Mouse (Mus musculus): ENCODE results near the gene Ccdc39. TPM values are rescaled to one million over a fixed set of nuclear protein-coding genes. Genes with fewer than 3 reads are reported as not detected.

Ccdc39 gene
- total and polyA plus RNA-seq, 3 experiments, result 0.96 to 6.1 TPM; not detected in 1

DNA sequence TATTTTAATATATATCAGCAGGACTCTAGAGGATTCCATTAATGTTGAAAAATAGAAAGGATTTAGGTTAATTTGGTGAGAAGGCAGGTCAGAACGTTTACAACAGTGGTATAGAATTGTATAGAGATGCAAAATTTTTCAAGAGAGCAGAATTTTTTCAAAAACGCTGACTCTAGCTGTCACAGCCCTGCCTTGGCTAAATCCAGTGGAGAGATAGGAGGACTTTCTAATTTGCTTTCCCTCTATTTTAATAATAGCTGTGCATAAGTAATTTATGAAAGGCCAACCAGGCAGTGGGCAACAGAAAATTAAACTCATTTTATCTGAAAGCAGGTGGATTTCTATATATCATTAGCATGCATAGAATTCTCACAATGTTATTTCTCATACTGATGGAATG lies 38.6 kb upstream of the Ccdc39 start:
- H3K27me3 ChIP-seq (ENCODE audit: control insufficient read depth in 1 of 2, insufficient read depth in 2 of 2, low read length in 2 of 2), result no peaks in the 10 kb centered on the region
- DNase-seq (ENCODE audit: low read depth, low spot score), result no peak
- no peaks in the 10 kb centered on the region for H3K4me1 ChIP-seq (ENCODE audit: control insufficient read depth in 1 of 2, insufficient read depth in 2 of 2, low read length in 2 of 2)
- no peaks in the 10 kb centered on the region for H3K9me3 ChIP-seq (replicated peaks; ENCODE audit: insufficient read depth, low read length)
- H3K9ac ChIP-seq (ENCODE audit: control insufficient read depth, low read depth, low read length, poor library complexity, severe bottlenecking), result no peak overlapping the region
- no peak overlapping the region for H3K27ac ChIP-seq (ENCODE audit: control insufficient read depth, low read depth, low read length)
- no peak overlapping the region for H3K4me3 ChIP-seq (ENCODE audit: control insufficient read depth in 1 of 2, insufficient read depth in 1 of 2, low read depth in 2 of 2, low read length in 2 of 2)
- TF ChIP-seq POLR2AphosphoS2 (IDR thresholded peaks at IDR 0.05; ENCODE audit: low read length) (no peak), RCOR1 (IDR thresholded peaks at IDR 0.05; ENCODE audit: low read depth, low read length) (no peak), CHD2 (IDR thresholded peaks at IDR 0.05; ENCODE audit: low read length) (no peak), TAL1 (IDR thresholded peaks at IDR 0.05; ENCODE audit: low read length) (no peak), BHLHE40 (IDR thresholded peaks at IDR 0.05; ENCODE audit: borderline replicate concordance, low read depth, low read length) (no peak), CHD1 (IDR thresholded peaks at IDR 0.05; ENCODE audit: low read depth, low read length) (no peak), ETS1 (IDR thresholded peaks at IDR 0.05; ENCODE audit: low read depth, low read length) (no peak), MAX (IDR thresholded peaks at IDR 0.05; ENCODE audit: low read length) (no peak), ZNF384 (IDR thresholded peaks at IDR 0.05; ENCODE audit: low read depth, low read length) (no peak), NELFE (IDR thresholded peaks at IDR 0.05; ENCODE audit: low read depth, low read length) (no peak), ELF1 (IDR thresholded peaks at IDR 0.05; ENCODE audit: low read depth, low read length) (no peak), ZMIZ1 (IDR thresholded peaks at IDR 0.05; ENCODE audit: low read depth, low read length) (no peak), MYC (IDR thresholded peaks at IDR 0.05; ENCODE audit: low read depth, low read length) (no peak), KAT2A (conservative IDR thresholded peaks at IDR 0.05; ENCODE audit: low read depth, low read length) (no peak), GABPA (IDR thresholded peaks at IDR 0.05; ENCODE audit: low read depth, low read length) (no peak), POLR2A (IDR thresholded peaks at IDR 0.05; ENCODE audit: control insufficient read depth in 1 of 2, insufficient read depth in 1 of 2, low read depth in 1 of 2, low read length in 2 of 2, poor library complexity in 1 of 2) (no peak), MEF2A (IDR thresholded peaks at IDR 0.05; ENCODE audit: extremely low read depth, insufficient replicate concordance, low read depth, low read length, poor library complexity, severe bottlenecking) (no peak), NRF1 (IDR thresholded peaks at IDR 0.05; ENCODE audit: insufficient read depth, low read depth, low read length, poor library complexity, severe bottlenecking) (no peak)
- no peaks in the 10 kb centered on the region for H3K79me2 ChIP-seq (ENCODE audit: control insufficient read depth, insufficient read depth, low read length, poor library complexity)
- no peaks in the 10 kb centered on the region for H3K36me3 ChIP-seq (ENCODE audit: control insufficient read depth in 1 of 2, insufficient read depth in 2 of 2, low read length in 2 of 2)

DNA sequence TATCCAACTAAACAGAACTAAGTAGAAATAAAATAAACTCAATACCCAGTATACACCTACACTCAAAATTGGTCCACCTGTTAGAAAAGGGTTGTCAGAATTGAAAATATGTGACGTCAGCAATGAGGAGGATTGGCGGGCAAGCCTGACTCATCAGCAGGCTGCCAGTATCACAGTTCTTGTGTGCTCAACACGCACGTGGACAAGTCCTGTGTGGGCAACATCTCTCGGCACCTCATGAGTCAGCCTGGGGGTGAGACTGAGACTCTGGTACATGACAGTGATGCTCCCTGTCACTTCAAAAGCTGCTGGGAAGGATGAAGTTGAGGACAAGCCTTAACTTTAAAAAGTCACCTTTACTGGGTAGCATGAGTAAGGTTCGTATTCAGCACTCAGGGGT lies 34.6 kb upstream of the Ccdc39 start:
- no peak for DNase-seq (ENCODE audit: low read depth, low spot score)
- no peaks in the 10 kb centered on the region for H3K9me3 ChIP-seq (replicated peaks; ENCODE audit: insufficient read depth, low read length)
- no peaks in the 10 kb centered on the region; the same call in 1 of the 2 replicates for H3K79me2 ChIP-seq (ENCODE audit: control insufficient read depth, insufficient read depth, low read length, poor library complexity)
- H3K27ac ChIP-seq (ENCODE audit: control insufficient read depth, low read depth, low read length), result no peak overlapping the region
- H3K9ac ChIP-seq (ENCODE audit: control insufficient read depth, low read depth, low read length, poor library complexity, severe bottlenecking), result no peak overlapping the region
- TF ChIP-seq SIN3A (IDR thresholded peaks at IDR 0.05; ENCODE audit: low read length) (no peak), USF1 (IDR thresholded peaks at IDR 0.05; ENCODE audit: low read depth, low read length) (no peak), RCOR1 (IDR thresholded peaks at IDR 0.05; ENCODE audit: low read depth, low read length) (no peak), ZNF384 (IDR thresholded peaks at IDR 0.05; ENCODE audit: low read depth, low read length) (no peak), MYC (IDR thresholded peaks at IDR 0.05; ENCODE audit: low read depth, low read length) (no peak), POLR2AphosphoS5 (IDR thresholded peaks at IDR 0.05; ENCODE audit: borderline replicate concordance, low read depth, low read length) (no peak), ZMIZ1 (IDR thresholded peaks at IDR 0.05; ENCODE audit: low read depth, low read length) (no peak), GATA1 (IDR thresholded peaks at IDR 0.05; ENCODE audit: low read depth, low read length) (no peak), POLR2A (IDR thresholded peaks at IDR 0.05; ENCODE audit: control insufficient read depth in 1 of 2, insufficient read depth in 1 of 2, low read depth in 1 of 2, low read length in 2 of 2, poor library complexity in 1 of 2) (no peak), RAD21 (IDR thresholded peaks at IDR 0.05; ENCODE audit: low read depth, low read length) (no peak), SMC3 (IDR thresholded peaks at IDR 0.05; ENCODE audit: low read depth, low read length) (no peak), UBTF (IDR thresholded peaks at IDR 0.05; ENCODE audit: borderline replicate concordance, insufficient read depth, low read depth, low read length) (no peak), MEF2A (IDR thresholded peaks at IDR 0.05; ENCODE audit: extremely low read depth, insufficient replicate concordance, low read depth, low read length, poor library complexity, severe bottlenecking) (no peak), MAFK (IDR thresholded peaks at IDR 0.05; ENCODE audit: borderline replicate concordance, low read depth, low read length) (no peak), ETS1 (IDR thresholded peaks at IDR 0.05; ENCODE audit: low read depth, low read length) (no peak), MAZ (IDR thresholded peaks at IDR 0.05; ENCODE audit: low read depth, low read length) (no peak), GABPA (IDR thresholded peaks at IDR 0.05; ENCODE audit: low read depth, low read length) (no peak), E2F4 (IDR thresholded peaks at IDR 0.05; ENCODE audit: borderline replicate concordance, low read depth, low read length) (no peak), MXI1 (IDR thresholded peaks at IDR 0.05; ENCODE audit: low read depth, low read length) (no peak), CTCF (IDR thresholded peaks at IDR 0.05 in 2 of 3, conservative IDR thresholded peaks at IDR 0.05 in 1 of 3; ENCODE audit: control insufficient read depth in 1 of 3, insufficient read depth in 1 of 3, low read depth in 2 of 3, low read length in 3 of 3, poor library complexity in 1 of 3, severe bottlenecking in 1 of 3) (no peak)
- no peaks in the 10 kb centered on the region for H3K27me3 ChIP-seq (ENCODE audit: control insufficient read depth in 1 of 2, insufficient read depth in 2 of 2, low read length in 2 of 2)
- H3K36me3 ChIP-seq (ENCODE audit: control insufficient read depth in 1 of 2, insufficient read depth in 2 of 2, low read length in 2 of 2), result peaks cover 0 to 20% of the 10 kb centered on the region in 2 experiments; a peak in 2 of 4 replicates
- H3K4me3 ChIP-seq (ENCODE audit: control insufficient read depth in 1 of 2, insufficient read depth in 1 of 2, low read depth in 2 of 2, low read length in 2 of 2), result no peak overlapping the region
- H3K4me1 ChIP-seq (ENCODE audit: control insufficient read depth in 1 of 2, insufficient read depth in 2 of 2, low read length in 2 of 2), result peaks cover 12 to 19% of the 10 kb centered on the region in 2 experiments

Measured in MEL (cell line).